Mouse (Mus musculus) CH12.LX (cell line): ENCODE data around the gene Tescl.

ENCODE experiments used
- CTCF ChIP-seq, 2 experiments: IDR thresholded peaks in 1 of 2; conservative IDR thresholded peaks in 1 of 2; 2 replicates each; pipeline ENCODE4 v1.5.1; 2011 to 2012; ENCODE audit warnings: low read depth in 2 of 2, low read length in 2 of 2, improper control_type of control experiment in 1 of 2, inconsistent platforms in 1 of 2, mild to moderate bottlenecking in 1 of 2, moderate library complexity in 1 of 2
- ELF1 ChIP-seq: IDR thresholded peaks from 2 replicates; pipeline ENCODE4 v1.6.1; 2014; ENCODE audit warnings: low read depth, mild to moderate bottlenecking, inconsistent platforms, low read length, improper control_type of control experiment
- POLR2A ChIP-seq: IDR thresholded peaks from 2 replicates; pipeline ENCODE4 v1.6.1; 2011; ENCODE audit warnings: low read depth, mild to moderate bottlenecking, improper control_type of control experiment, low read length
- SMC3 ChIP-seq: IDR thresholded peaks from 2 replicates; pipeline ENCODE4 v1.6.1; 2011; ENCODE audit warnings: low read depth, low read length, improper control_type of control experiment
- TCF12 ChIP-seq: IDR thresholded peaks from 2 replicates; pipeline ENCODE4 v1.6.1; 2014; ENCODE audit warnings: low read depth, mild to moderate bottlenecking, inconsistent platforms, low read length, improper control_type of control experiment

DNA sequence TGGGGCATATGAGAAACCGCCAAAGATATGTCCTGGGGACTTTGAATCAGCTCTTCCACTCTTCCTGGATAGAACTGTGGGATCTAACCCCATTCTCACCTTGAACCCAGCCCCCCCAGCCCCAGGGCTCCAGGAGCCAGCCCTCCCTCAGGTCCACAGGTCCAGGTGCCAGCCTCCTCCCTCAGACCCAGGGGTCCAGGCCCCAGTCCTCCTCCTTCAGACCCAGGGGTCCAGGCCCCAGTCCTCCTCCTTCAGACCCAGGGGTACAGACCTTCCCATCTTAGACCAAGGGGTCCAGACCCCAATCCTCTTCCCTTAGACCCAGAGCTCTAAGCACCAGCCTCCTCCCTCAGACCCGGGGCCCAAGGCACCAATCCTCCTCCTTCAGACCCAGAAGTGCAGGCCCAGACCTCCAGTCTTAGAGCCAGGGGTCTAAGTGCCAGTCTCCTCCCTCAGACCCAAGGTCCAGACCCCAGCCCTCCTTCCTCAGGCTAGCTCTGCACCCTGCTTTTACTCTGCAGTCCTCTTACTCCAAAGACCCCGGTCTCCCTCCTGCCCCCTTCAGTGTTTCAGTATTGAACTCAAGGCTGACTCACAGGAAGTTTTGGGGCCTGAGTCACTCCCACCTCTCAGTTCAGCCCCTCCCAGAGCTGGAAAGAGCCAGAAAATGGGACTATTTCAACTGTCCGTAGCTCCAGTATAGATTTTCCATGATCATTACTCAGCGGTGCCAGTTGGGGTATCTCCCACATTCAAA, 31.7 kb upstream of the Tescl start:
- TF ChIP-seq CTCF (conservative IDR thresholded peaks at IDR 0.05 in 1 of 2, IDR thresholded peaks at IDR 0.05 in 1 of 2; ENCODE audit: low read depth in 2 of 2, low read length in 2 of 2) (no peak), TCF12 (no peak), POLR2A (no peak), SMC3 (no peak), ELF1 (no peak)
